12 mouse cellular contexts compared by ENCODE assay signal in genomic region chr5:93239590-93240544, GRCm38 (mm10). TPM values are rescaled to one million over a fixed set of nuclear protein-coding genes. Genes with fewer than 3 reads are reported as not detected.
DNase-seq lines count a peak whose midpoint lies in the region; ATAC-seq and TF ChIP-seq lines count a peak whose summit lies in the region.
"Had no signal": no experiment of that assay in that cellular context is flagged by ENCODE, and none has a peak within 500 bp of the region (broad histone marks: within the 10 kb centered on the region; RNA-seq: fewer than 3 reads in every experiment).

No protein-coding gene starts in this region.

- no peak for TF ChIP-seq CTCF in bone marrow, adult 2 months (IDR thresholded peaks at IDR 0.05; ENCODE audit: control insufficient read depth, insufficient read depth, low read length)

- no peaks in the 10 kb centered on the region for H3K9me3 ChIP-seq in liver, embryonic 12.5 days (replicated peaks)
- no peaks in the 10 kb centered on the region for H3K9me3 ChIP-seq in forebrain, embryonic 16.5 days (ENCODE audit: control insufficient read depth, low read length)
- H3K9me3 ChIP-seq: embryonic facial prominence, embryonic 10.5 days; midbrain, embryonic 13.5 days had no signal

- TF ChIP-seq POLR2A in bone marrow, adult 2 months (IDR thresholded peaks at IDR 0.05; ENCODE audit: borderline replicate concordance, control insufficient read depth, low read depth, low read length) = no peak

- H3K9ac ChIP-seq in liver, embryonic 12.5 days = 0 out of 2 replicates have a peak overlapping the region, but pooled peaks have one; percentile 6
- H3K9ac ChIP-seq in forebrain, embryonic 16.5 days (replicated peaks; ENCODE audit: low read depth, low read length) = no peak overlapping the region
- H3K9ac ChIP-seq: midbrain, embryonic 13.5 days had no signal

- intact Hi-C loops in heart, postnatal 25 days (cut with DNase I) = no loop called here

- H3K4me3 ChIP-seq in bone marrow, adult 2 months (replicated peaks; ENCODE audit: control insufficient read depth, low read depth, low read length) = no peak overlapping the region
- H3K4me3 ChIP-seq in liver, embryonic 12.5 days = peak overlapping the region; percentile 12
- H3K4me3 ChIP-seq in forebrain, embryonic 16.5 days (replicated peaks; ENCODE audit: low read length) = no peak overlapping the region
- H3K4me3 ChIP-seq: embryonic facial prominence, embryonic 10.5 days; layer of hippocampus, adult 2 months; midbrain, embryonic 13.5 days had no signal

- peak; percentile 99 for ATAC-seq in liver, embryonic 12.5 days
- no peak for ATAC-seq in forebrain, embryonic 16.5 days
- ATAC-seq in inflammation-experienced regulatory T-cells, adult 6 months = no peak
- ATAC-seq: midbrain, embryonic 13.5 days had no signal

- H3K4me2 ChIP-seq in liver, embryonic 12.5 days = peak overlapping the region; percentile 60
- no peak overlapping the region for H3K4me2 ChIP-seq in forebrain, embryonic 16.5 days (ENCODE audit: low read length)
- H3K4me2 ChIP-seq: midbrain, embryonic 13.5 days had no signal

- H3K27me3 ChIP-seq in liver, embryonic 12.5 days (replicated peaks) = no peaks in the 10 kb centered on the region
- no peaks in the 10 kb centered on the region for H3K27me3 ChIP-seq in forebrain, embryonic 16.5 days (replicated peaks; ENCODE audit: control insufficient read depth, insufficient read depth, low read length)
- H3K27me3 ChIP-seq: midbrain, embryonic 13.5 days had no signal

- no peaks in the 10 kb centered on the region for H3K36me3 ChIP-seq in liver, embryonic 12.5 days
- H3K36me3 ChIP-seq in forebrain, embryonic 16.5 days (ENCODE audit: control insufficient read depth, insufficient read depth) = no peaks in the 10 kb centered on the region
- H3K36me3 ChIP-seq: embryonic facial prominence, embryonic 10.5 days; midbrain, embryonic 13.5 days had no signal

- peaks cover 1% of the 10 kb centered on the region; the same call in 1 of the 2 replicates for H3K4me1 ChIP-seq in bone marrow, adult 2 months (ENCODE audit: control insufficient read depth, insufficient read depth, low read length)
- peaks cover 44% of the 10 kb centered on the region for H3K4me1 ChIP-seq in liver, embryonic 12.5 days
- H3K4me1 ChIP-seq in forebrain, embryonic 16.5 days (replicated peaks; ENCODE audit: control insufficient read depth, insufficient read depth, low read length) = no peaks in the 10 kb centered on the region; the same call in 1 of the 2 replicates
- H3K4me1 ChIP-seq: embryonic facial prominence, embryonic 10.5 days; midbrain, embryonic 13.5 days had no signal

- H3K27ac ChIP-seq in bone marrow, adult 2 months (ENCODE audit: control insufficient read depth, insufficient read depth, low read depth, low read length, poor library complexity) = peak overlapping the region; percentile 51; the same call in 1 of the 2 replicates
- H3K27ac ChIP-seq in liver, embryonic 12.5 days = peak overlapping the region; percentile 91
- H3K27ac ChIP-seq in forebrain, embryonic 16.5 days (ENCODE audit: low read length) = no peak overlapping the region
- H3K27ac ChIP-seq: embryonic facial prominence, embryonic 10.5 days; layer of hippocampus, adult 2 months; midbrain, embryonic 13.5 days had no signal

- WGBS in bone marrow, adult 2 months = 13% methylated on average over 8 of the region's 8 CpGs
- 16% methylated on average over 8 of the region's 8 CpGs for WGBS in liver, embryonic 12.5 days (ENCODE audit: insufficient replicate concordance)
- 87% methylated on average over 8 of the region's 8 CpGs for WGBS in forebrain, embryonic 16.5 days

- peak; percentile 37 for DNase-seq in heart, adult 11 months
- no peak for DNase-seq in heart, postnatal 25 days (ENCODE audit: low spot score)
- DNase-seq in spleen, postnatal 4 days (ENCODE audit: low spot score in 2 of 2) = peak; percentile 66 to 69
- no peak for DNase-seq in layer of hippocampus, adult 9-10 months (ENCODE audit: low spot score)

RNA-seq across cellular contexts. Expression of gene Ccng2, which starts 27.2 kb away (rescaled TPM):
- 10 to 100 TPM; 14.6 to 17.7 TPM for total RNA-seq in heart, postnatal 25 days (2021)
- 9.0 and 11.7 TPM in 2 replicates for polyA plus RNA-seq in bone marrow, adult 2 months (2011; ENCODE audit: insufficient read depth, insufficient read length, low replicate concordance, missing spikeins)
- 16.8 and 17.3 TPM in 2 replicates for polyA plus RNA-seq in liver, embryonic 12.5 days (2016; fragmentation: Nextera tagmentation; extraction: Ambion mirVana)
- polyA plus RNA-seq in forebrain, embryonic 16.5 days (2015; fragmentation: Nextera tagmentation; extraction: Ambion mirVana) = 149 and 198 TPM in 2 replicates
- polyA plus RNA-seq in inflammation-experienced regulatory T-cells, adult 6 months (2017; shearing (Covaris generic)) = 10 to 100 TPM; 18.7 to 44.9 (median 25.2) TPM

RNA-seq across cellular contexts. Expression of gene 2010109A12Rik, which starts 33.5 kb away (rescaled TPM):
- under 1 TPM; 0.36 to 0.48 TPM for total RNA-seq in heart, postnatal 25 days (2021)
- 3.7 and 4.8 TPM in 2 replicates for polyA plus RNA-seq in bone marrow, adult 2 months (2011; ENCODE audit: insufficient read depth, insufficient read length, low replicate concordance, missing spikeins)
- 1.2 and 1.3 TPM in 2 replicates for polyA plus RNA-seq in liver, embryonic 12.5 days (2016; fragmentation: Nextera tagmentation; extraction: Ambion mirVana)
- polyA plus RNA-seq in forebrain, embryonic 16.5 days (2015; fragmentation: Nextera tagmentation; extraction: Ambion mirVana) = 1.5 and 2.0 TPM in 2 replicates
- 1 to 10 TPM in 2 of 3 experiments, not detected in 1; 1.6 to 2.3 TPM for polyA plus RNA-seq in inflammation-experienced regulatory T-cells, adult 6 months (2017; shearing (Covaris generic))
- polyA plus RNA-seq: liver, adult 2 months had no signal

RNA-seq across cellular contexts. Expression of gene Ccni, which starts 33.6 kb away (rescaled TPM):
- 100 to 1,000 TPM; 178 to 183 TPM for total RNA-seq in heart, postnatal 25 days (2021)
- polyA plus RNA-seq in bone marrow, adult 2 months (2011; ENCODE audit: insufficient read depth, insufficient read length, low replicate concordance, missing spikeins) = 73.8 and 76.8 TPM in 2 replicates
- polyA plus RNA-seq in liver, embryonic 12.5 days (2016; fragmentation: Nextera tagmentation; extraction: Ambion mirVana) = 50.1 and 60.9 TPM in 2 replicates
- polyA plus RNA-seq in forebrain, embryonic 16.5 days (2015; fragmentation: Nextera tagmentation; extraction: Ambion mirVana) = 187 and 218 TPM in 2 replicates
- polyA plus RNA-seq in inflammation-experienced regulatory T-cells, adult 6 months (2017; shearing (Covaris generic)) = 10 to 100 TPM; 82.9 to 99.1 (median 84.9) TPM

Comparison
In these comparisons a context has a peak if more than half of its experiments do, and no peak if none do; other contexts are left out.
1. DNase-seq: peak in heart, adult 11 months (single experiment) and spleen, postnatal 4 days (2 of 2); none in heart, postnatal 25 days (single experiment) and layer of hippocampus, adult 9-10 months (single experiment).